9 mouse cellular contexts compared by ENCODE assay signal in genomic region chr15:77797609-77798411, GRCm38 (mm10). TPM values are rescaled to one million over a fixed set of nuclear protein-coding genes. Genes with fewer than 3 reads are reported as not detected.
DNase-seq lines count a peak whose midpoint lies in the region; TF ChIP-seq lines count a peak whose summit lies in the region.
"Had no signal": no experiment of that assay in that cellular context is flagged by ENCODE, and none has a peak within 500 bp of the region (broad histone marks: within the 10 kb centered on the region; RNA-seq: fewer than 3 reads in every experiment).

No protein-coding gene starts in this region.

- H3K27ac ChIP-seq in gastrocnemius, adult 2 months = peak overlapping the region; percentile 82
- 0 out of 2 replicates have a peak overlapping the region, but pooled peaks have one; percentile 40 for H3K27ac ChIP-seq in bone marrow, adult 2 months (ENCODE audit: control insufficient read depth, insufficient read depth, low read depth, low read length, poor library complexity)
- peak overlapping the region; percentile 84 for H3K27ac ChIP-seq in heart, adult 2 months

- TF ChIP-seq POLR2A in bone marrow, adult 2 months (IDR thresholded peaks at IDR 0.05; ENCODE audit: borderline replicate concordance, control insufficient read depth, low read depth, low read length) = no peak
- TF ChIP-seq POLR2A in heart, adult 2 months (IDR thresholded peaks at IDR 0.05; ENCODE audit: insufficient read depth, low read depth, low read length) = no peak

- no peaks in the 10 kb centered on the region for H3K27me3 ChIP-seq in heart, adult 2 months (ENCODE audit: control insufficient read depth, insufficient read depth, low read length)
- H3K27me3 ChIP-seq in megakaryocyte, embryonic 14.5 days (replicated peaks) = no peaks in the 10 kb centered on the region

- H3K9ac ChIP-seq in heart, adult 2 months (ENCODE audit: low read depth, low read length) = no peak overlapping the region; the same call in 1 of the 2 replicates

- H3K36me3 ChIP-seq in heart, adult 2 months (ENCODE audit: control insufficient read depth, insufficient read depth, low read length) = peaks cover 8% of the 10 kb centered on the region
- H3K36me3 ChIP-seq in megakaryocyte, embryonic 14.5 days (replicated peaks; ENCODE audit: low read length) = peaks cover 100% of the 10 kb centered on the region

- peaks cover 6% of the 10 kb centered on the region for H3K79me2 ChIP-seq in heart, adult 2 months (replicated peaks; ENCODE audit: control insufficient read depth, insufficient read depth, low read length)

- 0 out of 2 replicates have a peak, but pooled peaks have one; percentile 66 for TF ChIP-seq EP300 in heart, adult 2 months (IDR thresholded peaks at IDR 0.05; ENCODE audit: insufficient read depth, low read depth, low read length)

- no peak for TF ChIP-seq CTCF in gastrocnemius, adult 2 months (IDR thresholded peaks at IDR 0.05)
- TF ChIP-seq CTCF in bone marrow, adult 2 months (IDR thresholded peaks at IDR 0.05; ENCODE audit: control insufficient read depth, insufficient read depth, low read length) = no peak
- peak; percentile 26 for TF ChIP-seq CTCF in heart, adult 2 months (IDR thresholded peaks at IDR 0.05)

- 61% methylated on average over 14 of the region's 14 CpGs for WGBS in bone marrow, adult 2 months
- WGBS in heart, adult 2 months = 32% methylated on average over 14 of the region's 14 CpGs

- no peak for DNase-seq in gastrocnemius, adult 2 months
- no peak for DNase-seq in gastrocnemius, postnatal 25 days
- peak in 1 of 2 experiments; percentile 60 for DNase-seq in heart, adult 2 months
- DNase-seq in kidney, adult 8-10 months = peak; percentile 42 to 73
- DNase-seq in left cerebral cortex, postnatal 36 days (ENCODE audit: low spot score in 2 of 2) = no peak
- DNase-seq in layer of hippocampus, adult 11-12 months (ENCODE audit: low spot score) = no peak

- peaks cover 21% of the 10 kb centered on the region for H3K4me1 ChIP-seq in bone marrow, adult 2 months (ENCODE audit: control insufficient read depth, insufficient read depth, low read length)
- peaks cover 44% of the 10 kb centered on the region for H3K4me1 ChIP-seq in heart, adult 2 months (ENCODE audit: control insufficient read depth, insufficient read depth, low read length)
- peaks cover 99% of the 10 kb centered on the region for H3K4me1 ChIP-seq in megakaryocyte, embryonic 14.5 days

- no peaks in the 10 kb centered on the region for H3K9me3 ChIP-seq in megakaryocyte, embryonic 14.5 days
- H3K9me3 ChIP-seq: G1E had no signal

- H3K4me3 ChIP-seq in gastrocnemius, adult 2 months = peak overlapping the region; percentile 47
- H3K4me3 ChIP-seq in bone marrow, adult 2 months (replicated peaks; ENCODE audit: control insufficient read depth, low read depth, low read length) = no peak overlapping the region
- no peak overlapping the region for H3K4me3 ChIP-seq in heart, adult 2 months
- peak overlapping the region; percentile 71 for H3K4me3 ChIP-seq in megakaryocyte, embryonic 14.5 days (replicated peaks)

- intact Hi-C loops in gastrocnemius, adult 2 months (cut with DNase I) = loop anchor here (5.0 kb wide), 1 partner anchor 44 kb away; the partner anchor contains the start of gene Myh9
- intact Hi-C loops in heart, adult 2 months (cut with DNase I) = loop anchor here (1.0 to 5.0 kb wide), 3 partner anchors 17 to 119 kb away; partner anchors contain the start of gene Myh9
- intact Hi-C loops in left cerebral cortex, postnatal 36 days (cut with DNase I) = no loop called here

RNA-seq across cellular contexts. Expression of gene Apol8, which starts 41.0 kb away (rescaled TPM):
- under 1 TPM; 0.08 to 0.31 TPM for total RNA-seq in gastrocnemius, adult 2 months (2021)
- under 1 TPM in 1 of 2 experiments, not detected in 1; 0.21 TPM for total RNA-seq in gastrocnemius, postnatal 25 days (2021)
- polyA plus RNA-seq in bone marrow, adult 2 months (2011; ENCODE audit: insufficient read depth, insufficient read length, low replicate concordance, missing spikeins) = 47.8 and 48.7 TPM in 2 replicates
- under 1 TPM in 1 of 2 experiments, not detected in 1; 0.55 TPM for total RNA-seq in heart, adult 2 months (2021)
- 0.06 TPM in 1 of 2 replicates, not detected in the other for polyA plus RNA-seq in heart, adult 2 months (2012; rRNA removed)
- 0.82 and 2.7 TPM in 2 replicates for polyA plus RNA-seq in megakaryocyte, embryonic 14.5 days (2012; ENCODE audit: insufficient read depth, low replicate concordance)
- 1 to 10 TPM; 4.0 TPM for total RNA-seq in left cerebral cortex, postnatal 36 days (2021)
- polyA plus RNA-seq: G1E had no signal

RNA-seq across cellular contexts. Expression of gene Myh9, which starts 44.2 kb away (rescaled TPM):
- total RNA-seq in gastrocnemius, adult 2 months (2021) = 10 to 100 TPM; 37.4 to 57.4 TPM
- total RNA-seq in gastrocnemius, postnatal 25 days (2021) = 10 to 100 TPM; 51.0 to 72.0 TPM
- polyA plus RNA-seq in bone marrow, adult 2 months (2011; ENCODE audit: insufficient read depth, insufficient read length, low replicate concordance, missing spikeins) = 264 and 399 TPM in 2 replicates
- 100 to 1,000 TPM in 1 of 2 experiments, 10 to 100 TPM in 1; 88.3 to 111 TPM for total RNA-seq in heart, adult 2 months (2021)
- polyA plus RNA-seq in heart, adult 2 months (2012; rRNA removed) = 30.4 and 46.8 TPM in 2 replicates
- 1,439 and 1,641 TPM in 2 replicates for polyA plus RNA-seq in megakaryocyte, embryonic 14.5 days (2012; ENCODE audit: insufficient read depth, low replicate concordance)
- total RNA-seq in left cerebral cortex, postnatal 36 days (2021) = 10 to 100 TPM; 58.0 to 77.6 TPM

Comparison
In these comparisons a context has a peak if more than half of its experiments do, and no peak if none do; other contexts are left out.
1. DNase-seq: peak in kidney, adult 8-10 months (2 of 2); none in gastrocnemius, adult 2 months (single experiment), gastrocnemius, postnatal 25 days (single experiment), left cerebral cortex, postnatal 36 days (0 of 2) and layer of hippocampus, adult 11-12 months (single experiment).
2. H3K4me3 ChIP-seq: peak in gastrocnemius, adult 2 months (single experiment) and megakaryocyte, embryonic 14.5 days (single experiment); none in bone marrow, adult 2 months (single experiment) and heart, adult 2 months (single experiment).
3. Peak in every context shown above with its lines, with median percentiles within 50 percentile points of each other: H3K27ac ChIP-seq.